Mouse (Mus musculus) olfactory bulb, adult 2 months (tissue): ENCODE measurements around the gene Gtsf1.

Experiments
- CTCF ChIP-seq: fragments of 200-500 bp; IDR thresholded peaks from 2 replicates; pipeline ENCODE4 v1.5.1; 2012; ENCODE audit warnings: low read depth, mild to moderate bottlenecking, low read length, moderate library complexity; ENCODE audit not compliant: insufficient read depth
- POLR2A ChIP-seq: fragments of 200-500 bp; IDR thresholded peaks from 2 replicates; pipeline ENCODE4 v1.6.1; 2012; ENCODE audit warnings: mild to moderate bottlenecking, low read depth, low read length, moderate library complexity; ENCODE audit not compliant: insufficient read depth

DNA sequence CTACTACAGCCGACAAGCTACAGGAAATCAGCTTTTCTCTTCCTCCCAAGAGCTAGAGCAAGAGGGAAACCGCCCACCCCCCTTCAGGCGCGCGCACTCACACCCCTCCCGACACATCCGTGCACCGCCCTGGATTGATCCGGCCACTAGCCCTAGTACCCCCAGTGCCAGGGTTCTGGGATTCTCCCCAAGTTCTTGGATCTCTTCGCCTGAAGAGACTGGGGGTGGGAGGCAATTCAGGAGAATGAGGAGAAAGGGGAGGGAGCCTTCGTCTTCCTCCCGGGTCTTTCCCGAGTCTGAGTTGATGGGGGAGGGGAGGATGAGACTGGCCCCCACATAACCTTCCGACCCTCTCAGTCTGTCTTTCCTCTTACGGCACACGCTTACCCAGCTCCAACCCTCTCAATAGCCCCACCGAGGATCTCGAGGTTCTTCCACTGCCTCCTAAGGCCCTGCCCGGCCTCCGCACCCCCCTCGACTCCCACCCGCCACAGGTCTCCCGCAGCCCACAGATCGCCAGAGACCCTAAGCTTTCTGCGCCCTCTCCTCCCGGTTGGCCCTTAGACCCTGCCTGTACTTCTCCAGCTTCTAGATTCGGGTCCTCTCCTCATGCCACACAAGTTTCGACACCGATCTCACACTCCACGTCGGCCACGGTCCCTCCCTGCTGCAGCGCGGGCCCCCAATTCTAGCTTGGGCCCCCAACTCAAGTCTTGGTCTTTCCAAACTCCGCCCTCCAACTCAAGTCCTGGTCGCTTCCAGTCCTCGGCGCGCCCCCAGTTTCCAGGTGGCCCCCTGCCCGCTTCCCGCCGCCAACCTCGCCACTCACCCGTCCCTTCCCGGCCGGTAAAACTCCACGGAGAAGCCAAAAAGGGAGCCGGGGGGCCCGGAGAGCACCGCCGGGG, 64.5 kb downstream of the Gtsf1 start:
- no peak for TF ChIP-seq CTCF
- no peak for TF ChIP-seq POLR2A
